Mouse (Mus musculus) frontal cortex, adult (tissue): ENCODE results near the gene Gm648.
"Not testable (repeated sequence)": the region's sequence is repeated elsewhere in the genome, so short reads cannot be mapped to it uniquely, and the experiment has no call there.

ENCODE experiments used
- ATAC-seq: cut with Nextera tagmentation; 2 replicates; pipeline ENCODE4 v1.9.2; 2017; ENCODE audit warnings: mild to moderate bottlenecking, moderate library complexity, mixed read lengths; ENCODE audit not compliant: low TSS enrichment

The Gm648 gene

DNA sequence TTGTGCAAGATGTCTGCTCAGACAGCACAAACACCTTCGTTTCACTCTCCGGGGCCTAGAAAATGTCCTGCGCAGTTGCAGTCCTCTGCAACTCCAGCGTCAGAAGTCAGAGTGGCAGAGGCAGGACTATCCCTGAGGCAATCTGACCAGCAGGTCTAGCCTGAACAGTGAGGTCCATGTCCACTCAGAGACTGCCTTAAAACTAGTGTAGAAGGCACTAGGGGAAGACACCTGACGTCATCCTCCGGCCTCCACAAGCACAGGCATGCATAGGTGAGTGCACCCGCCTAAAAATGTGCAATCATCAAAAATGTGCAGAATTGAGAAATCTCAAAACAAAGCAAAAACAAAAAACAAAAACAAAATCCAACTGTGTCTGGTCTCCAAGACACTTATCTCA lies at the start of gene Gm648:
Gm648 (minus strand) TSS at position 101 of the 400 bp plus-strand sequence.
- no peak for ATAC-seq

DNA sequence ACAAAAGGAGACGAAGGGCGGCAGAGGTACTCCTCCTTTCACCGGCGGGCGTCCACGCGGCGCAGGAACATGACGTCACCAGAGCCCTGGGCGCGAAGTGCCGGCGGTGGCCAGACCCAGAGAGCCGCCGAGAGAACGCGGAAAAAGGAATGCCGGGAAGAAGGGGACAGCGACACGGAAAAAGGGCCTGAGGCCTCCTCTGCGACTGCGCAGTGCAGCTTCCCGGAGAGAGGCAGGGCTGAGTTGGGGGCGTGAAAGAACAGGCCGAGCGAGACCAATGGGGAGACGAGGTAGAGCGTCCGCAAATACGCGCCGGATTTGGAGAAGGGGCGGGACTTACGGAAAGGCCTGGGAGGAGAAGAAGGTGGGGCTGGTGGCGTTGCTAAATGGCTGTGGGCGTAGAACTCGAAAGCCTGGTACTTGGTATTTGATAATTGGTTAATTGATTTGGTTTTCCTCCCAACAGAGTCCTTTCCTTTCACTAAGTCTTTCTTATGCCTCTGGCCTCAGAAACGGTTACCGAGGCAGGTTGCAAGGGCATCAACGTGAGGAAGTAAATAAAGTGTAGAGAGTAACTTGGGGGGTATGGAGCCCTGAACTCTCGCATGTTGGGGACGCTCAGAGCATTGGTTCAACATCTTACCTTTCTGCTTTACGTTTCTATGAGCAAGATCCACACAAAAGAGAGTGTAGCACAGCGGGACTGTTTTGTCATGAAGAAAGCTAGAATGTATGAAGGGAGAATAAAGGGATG lies 48.7 kb upstream of the Gm648 start, which contains the start of gene Mmgt1:
Mmgt1 (minus strand) TSS at position 183 of the 754 bp plus-strand sequence.
- peak; percentile 100 for ATAC-seq

DNA sequence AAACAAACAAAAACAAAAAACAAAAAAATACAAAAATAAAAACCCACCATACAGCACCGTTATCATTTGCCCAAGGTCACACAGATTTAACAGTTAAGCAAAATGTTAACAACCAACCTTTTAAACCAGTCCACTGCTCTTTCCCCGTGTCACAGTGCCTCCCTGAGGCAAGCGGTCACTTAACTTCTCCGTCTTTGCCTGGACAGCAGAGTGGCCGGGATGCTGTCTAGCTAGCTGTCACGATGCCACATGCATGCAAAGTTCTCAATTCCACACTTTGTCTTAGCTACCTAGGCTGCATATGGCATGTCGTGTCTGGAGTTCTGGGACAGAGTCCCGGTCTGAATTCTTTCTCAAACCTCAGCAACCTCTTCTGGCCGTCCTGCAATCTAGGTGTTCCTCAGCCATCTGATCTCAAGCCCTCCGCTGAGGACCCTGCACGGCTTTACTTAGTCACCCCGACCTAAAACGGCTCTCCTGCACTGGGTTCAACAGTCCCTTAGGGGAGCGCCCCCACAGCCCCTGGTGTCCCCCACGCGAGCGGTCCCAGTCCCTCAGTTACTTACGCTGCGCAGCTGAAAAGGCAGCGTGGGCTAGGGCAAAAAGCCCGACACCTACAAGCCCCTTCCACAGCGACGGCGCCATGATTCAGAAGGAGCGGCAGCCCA lies 47.9 kb upstream of the Gm648 start:
- peak; percentile 25 for ATAC-seq

DNA sequence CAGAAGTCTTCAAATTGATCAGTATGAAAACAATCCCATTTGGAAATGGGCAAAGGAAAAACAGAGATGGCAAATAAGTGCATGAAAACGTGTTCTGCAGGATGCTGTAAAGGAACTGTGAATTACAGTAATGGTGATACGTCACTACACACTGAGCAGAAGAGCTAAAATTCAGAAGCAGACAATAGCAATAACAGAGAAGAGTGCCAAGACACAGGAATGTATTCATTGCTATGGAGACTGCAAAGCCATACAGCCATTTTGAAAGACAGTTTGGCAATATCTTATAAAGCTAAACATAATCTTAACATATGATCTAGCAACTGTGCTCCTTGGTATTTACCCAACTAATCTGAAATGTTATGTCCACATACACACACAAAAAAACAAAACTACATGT lies 28.8 kb upstream of the Gm648 start:
- no peak for ATAC-seq

DNA sequence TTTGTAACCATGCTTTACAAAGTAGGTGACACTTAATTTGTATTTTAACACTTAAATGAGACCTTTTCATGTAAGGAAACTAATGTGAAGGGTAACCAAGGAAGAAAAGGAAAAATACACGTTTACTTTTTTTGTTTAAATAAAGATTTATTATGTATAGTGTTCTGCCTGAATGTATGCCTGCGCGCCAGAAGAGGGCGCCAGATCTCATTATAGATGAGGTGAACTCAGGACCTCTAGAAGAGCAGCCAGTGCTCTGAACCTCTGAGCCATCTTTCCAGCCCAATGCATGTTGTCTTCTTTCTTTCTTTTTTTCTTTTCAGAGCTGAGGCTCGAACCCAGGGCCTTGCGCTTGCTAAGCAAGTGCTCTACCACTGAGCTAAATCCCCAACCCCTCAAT lies 23.1 kb upstream of the Gm648 start:
- no peak for ATAC-seq

DNA sequence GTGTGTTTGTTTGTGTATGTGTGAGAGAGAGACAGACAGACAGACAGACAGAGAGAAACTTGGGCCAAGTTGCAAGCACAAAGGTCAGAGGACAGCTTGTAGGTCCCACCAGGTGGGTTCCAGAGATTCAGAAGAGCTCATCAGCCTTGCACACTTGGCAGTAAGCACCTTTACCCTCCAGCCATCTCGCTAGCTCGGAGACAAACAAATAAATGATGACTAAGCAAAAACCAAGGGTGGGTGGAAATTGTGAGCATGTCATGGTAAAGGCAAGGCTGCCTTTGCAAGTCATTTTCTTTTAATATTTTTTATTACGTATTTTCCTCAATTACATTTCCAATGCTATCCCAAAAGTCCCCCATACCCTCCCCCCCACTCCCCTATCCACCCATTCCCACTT lies 4.2 kb upstream of the Gm648 start:
- ATAC-seq: no peak

DNA sequence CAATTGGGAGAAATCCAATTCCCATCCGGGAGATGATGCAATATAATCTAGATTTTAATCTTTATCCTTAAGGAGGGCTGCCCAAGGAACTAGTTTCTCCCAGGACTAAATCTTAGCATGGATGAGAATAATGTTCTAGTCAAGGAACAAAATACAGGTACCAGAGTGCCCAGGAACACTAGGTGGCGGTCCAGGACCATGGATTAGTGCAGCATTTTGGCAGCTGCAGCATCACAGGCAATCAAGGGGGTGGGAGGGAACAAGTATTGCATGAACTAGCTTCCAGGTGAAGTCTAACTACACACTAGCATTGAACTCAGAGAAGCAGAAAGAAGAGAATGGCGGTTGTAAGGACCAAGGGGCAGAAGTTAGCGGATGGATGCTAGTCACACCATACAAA lies 12.2 kb downstream of the Gm648 start:
- ATAC-seq: no peak

DNA sequence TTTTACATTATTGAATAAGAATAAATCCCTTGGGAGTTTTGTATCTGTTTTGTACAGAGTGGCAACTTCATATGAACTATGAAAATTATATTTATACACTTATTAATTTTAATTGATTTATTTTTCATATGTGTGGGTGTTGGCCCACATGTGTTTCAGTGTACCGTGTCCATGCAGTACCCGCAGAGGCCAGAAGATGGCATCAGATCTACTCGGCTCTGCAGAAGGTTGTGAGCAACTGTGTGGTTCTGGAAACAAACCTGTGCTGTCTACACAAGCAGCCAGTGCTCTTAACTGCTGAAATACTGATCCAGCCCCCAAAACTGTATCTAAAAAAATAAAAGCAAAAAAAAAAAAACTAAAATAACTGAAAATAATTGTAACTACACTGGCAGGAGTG lies 18.1 kb downstream of the Gm648 start:
- ATAC-seq: no peak

DNA sequence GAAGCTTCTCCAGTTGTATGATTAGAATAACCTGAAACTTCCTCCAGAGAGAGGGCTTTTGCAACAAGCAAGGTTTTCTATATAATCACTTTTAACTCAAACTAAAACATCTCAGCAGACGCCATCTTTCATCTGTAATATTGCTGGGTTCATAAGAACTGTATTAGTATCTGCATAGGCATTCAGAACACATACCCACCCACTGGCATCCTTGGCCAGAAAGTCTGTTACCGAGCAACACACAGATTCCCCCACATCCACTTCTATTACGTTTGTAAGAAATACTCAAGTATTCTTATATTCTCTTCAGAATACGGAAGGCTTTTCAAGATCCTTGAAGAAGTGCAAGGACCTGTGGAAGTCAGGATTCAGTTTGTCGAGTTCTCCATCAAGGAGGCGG lies 25.0 kb downstream of the Gm648 start, which contains the start of gene Gm10477:
Gm10477 (plus strand) TSS at position 301 of the 400 bp plus-strand sequence.
- not testable (repeated sequence) for ATAC-seq

DNA sequence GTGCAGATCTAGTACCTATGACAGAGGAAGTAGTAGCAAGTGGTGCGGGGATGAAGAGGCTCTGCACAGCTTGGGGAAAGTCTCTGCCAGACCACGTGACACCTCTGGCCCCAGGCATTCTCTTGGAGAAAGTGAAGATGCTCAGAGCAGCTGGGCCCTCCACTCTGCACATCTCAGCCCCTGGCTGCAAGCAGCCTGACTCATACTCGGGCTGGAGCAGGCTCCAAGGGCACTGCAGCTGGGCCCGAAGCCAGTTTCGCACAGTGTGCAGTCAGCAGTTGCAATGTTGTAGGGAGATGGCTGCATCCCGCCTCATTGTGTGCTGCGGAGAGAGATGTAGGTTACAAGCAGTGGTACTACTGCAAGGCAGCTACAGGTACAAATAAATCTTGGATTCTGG lies 52.2 kb downstream of the Gm648 start:
- ATAC-seq: no peak
